Mouse (Mus musculus): ENCODE measurements at regions not wholly inside any gene's neighbourhood (a gene's known extent, or its start where the extent isn't known, plus 50 kb on each side); places are given as distances from the start of the nearest gene placed in this dataset.
"Not testable (repeated sequence)": the region's sequence is repeated elsewhere in the genome, so short reads cannot be mapped to it uniquely, and the experiment has no call there.

DNA sequence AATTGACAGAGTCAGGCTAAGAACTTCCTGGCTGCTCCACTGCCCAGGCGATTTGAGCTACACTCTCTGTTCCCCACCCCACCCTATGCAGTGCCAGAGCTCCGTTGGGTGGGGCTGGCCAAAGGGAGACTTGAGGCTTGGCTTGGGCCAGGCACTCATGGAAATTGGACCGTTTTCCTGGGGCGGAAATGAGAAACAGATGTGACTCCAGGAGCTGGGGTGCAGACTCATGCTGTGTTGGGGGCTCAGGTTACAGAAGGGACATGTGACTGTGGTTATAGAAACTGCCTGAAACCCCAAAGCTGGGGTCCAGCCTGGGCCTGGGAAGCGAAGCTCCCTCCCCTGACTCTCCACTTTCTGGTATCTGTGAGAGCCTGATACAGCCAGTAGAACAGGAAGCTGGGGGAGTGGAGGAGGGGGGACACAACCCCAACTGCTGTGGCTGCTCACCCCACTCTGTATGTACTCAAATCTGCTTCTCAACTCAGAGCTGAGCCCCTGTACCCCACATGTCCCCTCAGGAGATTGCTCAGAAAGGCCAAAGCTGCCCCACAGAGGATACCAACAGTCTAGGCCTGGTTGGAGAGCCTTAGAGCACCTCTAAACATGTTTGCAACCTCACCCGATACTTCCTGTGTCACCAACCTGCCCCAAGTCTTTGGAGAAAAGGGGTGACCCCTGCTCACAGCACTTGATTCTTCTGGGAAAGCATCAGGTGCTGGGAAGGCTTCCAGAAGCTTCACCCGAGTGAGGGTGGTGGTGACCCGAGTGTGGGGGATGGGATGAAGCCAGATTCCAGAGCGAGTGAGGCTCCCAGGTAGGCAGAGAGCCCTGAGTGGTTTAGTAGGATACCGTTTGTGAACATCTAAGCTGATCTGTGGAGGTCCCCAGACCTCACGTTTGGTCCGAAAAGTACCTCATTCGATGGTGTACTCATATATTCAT is 142.9 kb upstream of the Haao start:
- no peak for DNase-seq (ENCODE audit: low spot score)

DNA sequence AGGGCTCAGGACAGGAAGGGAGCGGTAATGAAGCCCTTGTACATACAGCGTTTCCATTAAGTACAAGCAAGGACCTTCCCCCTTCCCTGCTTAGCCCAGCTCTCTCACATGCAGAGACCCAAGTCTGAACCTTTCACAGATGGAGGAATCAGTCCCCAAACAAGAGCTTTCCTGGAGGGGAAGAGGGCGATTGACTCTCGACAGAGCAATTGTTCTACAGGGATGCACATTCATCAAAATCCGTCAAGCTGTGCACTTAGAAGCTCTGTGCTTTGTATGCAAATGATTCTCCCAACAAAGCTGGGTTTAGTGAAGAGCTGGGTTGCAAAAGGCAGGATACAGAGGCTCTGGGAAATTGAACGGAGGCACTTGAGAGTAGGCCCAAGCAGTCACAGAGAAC is 141.1 kb upstream of the Haao start:
- DNase-seq (ENCODE audit: low spot score): peak; percentile 46

DNA sequence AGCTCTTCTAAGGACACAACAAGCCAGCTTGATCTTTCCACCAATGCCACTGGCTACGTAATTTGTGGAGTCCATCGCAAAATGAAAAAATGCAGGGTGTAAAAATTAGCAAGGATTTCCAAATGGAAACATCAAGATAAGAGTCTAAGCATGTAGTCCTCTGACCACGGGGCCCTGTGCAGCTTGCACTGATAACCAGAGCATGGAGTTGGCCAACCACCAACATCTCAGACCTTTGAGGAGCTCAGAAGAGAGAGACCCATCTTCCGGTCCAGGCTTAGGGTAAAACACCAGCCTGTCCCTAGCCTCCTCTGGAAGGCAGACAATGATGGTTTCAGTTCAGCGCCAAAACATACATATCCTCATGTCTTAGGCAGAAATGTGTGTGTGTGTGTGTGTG is 140.4 kb upstream of the Haao start:
- no peak for DNase-seq (ENCODE audit: low spot score)

DNA sequence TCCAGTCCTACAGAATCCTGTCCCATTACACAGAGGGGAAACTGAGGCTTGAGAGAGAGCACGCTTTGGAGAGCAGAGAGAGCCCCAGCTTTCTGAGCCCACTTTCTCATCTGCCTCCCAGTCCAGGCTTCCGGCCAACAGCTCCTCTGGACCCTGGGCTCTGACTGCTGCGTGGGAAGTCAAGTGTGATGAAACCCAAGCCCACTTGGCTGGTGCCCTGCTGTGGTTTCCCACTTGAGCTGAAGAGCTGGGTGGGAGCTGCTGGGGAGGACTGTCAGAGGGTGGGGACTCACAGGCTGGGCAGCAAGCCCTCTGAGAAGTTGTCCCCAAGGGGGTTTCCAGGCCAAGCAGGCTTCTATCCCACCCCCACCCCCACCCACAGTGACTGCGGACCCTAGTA is 139.9 kb upstream of the Haao start:
- no peak for DNase-seq (ENCODE audit: low spot score)

DNA sequence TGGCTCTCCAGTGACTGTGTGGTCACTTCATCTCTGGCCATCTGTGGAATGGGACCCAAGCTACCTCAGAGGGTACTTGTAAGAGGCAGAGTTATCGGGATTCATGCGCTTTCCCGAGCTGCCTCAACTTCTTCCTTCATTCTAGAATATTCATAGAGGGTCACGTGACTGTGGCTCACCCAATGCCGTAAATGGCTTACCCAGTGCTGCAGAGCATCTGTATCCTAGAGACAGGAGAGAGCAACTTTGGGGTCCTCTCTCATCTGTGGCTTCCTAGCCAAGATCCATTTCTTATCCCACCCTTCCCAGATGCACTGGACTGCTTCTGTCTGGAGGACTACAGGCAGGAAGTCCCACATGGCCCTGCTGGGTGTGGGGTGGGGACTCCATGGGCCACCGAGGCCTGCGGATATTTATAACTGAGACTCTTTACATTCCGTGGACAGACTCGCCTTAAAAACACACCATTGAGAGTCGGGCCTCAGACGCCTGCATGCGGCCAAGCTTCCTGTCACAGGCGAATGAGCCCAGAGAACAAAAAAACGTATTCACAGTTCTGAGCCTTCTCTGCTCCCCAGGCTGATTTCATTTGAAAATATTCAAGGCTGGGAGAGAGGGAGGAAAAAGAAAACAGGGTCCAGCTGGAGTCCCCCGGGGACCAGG is 138.3 kb upstream of the Haao start:
- no peak for DNase-seq (ENCODE audit: low spot score)

DNA sequence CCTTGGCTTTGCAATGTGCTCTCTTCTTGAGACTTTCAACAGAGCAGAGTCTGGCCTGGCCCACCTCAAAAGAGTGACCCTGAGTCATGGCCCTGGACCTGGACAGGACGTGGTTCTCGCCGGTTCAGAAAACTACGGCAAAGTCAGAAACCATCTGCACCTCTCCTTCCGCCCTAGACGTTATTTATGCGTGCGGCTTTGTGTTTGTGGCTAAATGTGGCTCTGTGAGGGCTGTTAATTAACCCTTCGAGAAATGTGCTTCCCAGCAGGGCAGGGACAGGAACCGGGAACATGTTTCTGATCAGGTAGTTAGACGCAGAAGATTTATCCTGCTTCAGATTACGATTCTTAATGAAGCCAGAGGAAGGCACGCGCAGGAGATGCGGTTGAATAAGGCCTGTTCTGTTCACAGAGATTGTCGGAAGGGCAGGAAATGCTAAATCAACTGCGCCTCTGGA is 137.6 kb upstream of the Haao start:
- no peak for DNase-seq (ENCODE audit: low spot score)

DNA sequence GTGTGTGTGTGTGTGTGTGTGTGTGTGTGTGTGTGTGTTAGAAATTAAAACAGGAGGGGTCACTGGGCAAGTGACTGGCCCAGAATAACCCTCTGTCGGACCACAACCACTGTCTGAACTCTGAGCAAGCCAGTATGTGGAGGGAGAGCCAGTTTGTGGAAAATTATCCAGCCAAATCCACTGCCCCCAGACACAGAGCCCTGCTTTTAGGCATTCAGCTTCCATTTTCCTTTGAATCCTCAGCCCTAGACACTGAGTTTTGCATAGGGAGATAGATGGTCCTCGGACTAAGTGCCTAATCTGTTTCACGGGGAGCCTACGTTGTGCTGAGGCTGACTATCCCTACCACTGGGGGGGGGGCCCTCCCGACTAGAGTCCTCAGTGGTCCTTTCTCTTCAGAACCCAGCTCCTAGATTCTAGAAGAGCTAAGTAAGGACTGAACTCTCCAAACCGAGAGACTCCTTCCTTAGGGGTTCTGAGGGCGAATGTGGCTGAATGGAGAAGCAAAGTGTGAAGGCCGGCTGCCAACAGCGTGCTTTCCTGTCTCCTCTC is 136.2 kb upstream of the Haao start:
- DNase-seq (ENCODE audit: low spot score): no peak

DNA sequence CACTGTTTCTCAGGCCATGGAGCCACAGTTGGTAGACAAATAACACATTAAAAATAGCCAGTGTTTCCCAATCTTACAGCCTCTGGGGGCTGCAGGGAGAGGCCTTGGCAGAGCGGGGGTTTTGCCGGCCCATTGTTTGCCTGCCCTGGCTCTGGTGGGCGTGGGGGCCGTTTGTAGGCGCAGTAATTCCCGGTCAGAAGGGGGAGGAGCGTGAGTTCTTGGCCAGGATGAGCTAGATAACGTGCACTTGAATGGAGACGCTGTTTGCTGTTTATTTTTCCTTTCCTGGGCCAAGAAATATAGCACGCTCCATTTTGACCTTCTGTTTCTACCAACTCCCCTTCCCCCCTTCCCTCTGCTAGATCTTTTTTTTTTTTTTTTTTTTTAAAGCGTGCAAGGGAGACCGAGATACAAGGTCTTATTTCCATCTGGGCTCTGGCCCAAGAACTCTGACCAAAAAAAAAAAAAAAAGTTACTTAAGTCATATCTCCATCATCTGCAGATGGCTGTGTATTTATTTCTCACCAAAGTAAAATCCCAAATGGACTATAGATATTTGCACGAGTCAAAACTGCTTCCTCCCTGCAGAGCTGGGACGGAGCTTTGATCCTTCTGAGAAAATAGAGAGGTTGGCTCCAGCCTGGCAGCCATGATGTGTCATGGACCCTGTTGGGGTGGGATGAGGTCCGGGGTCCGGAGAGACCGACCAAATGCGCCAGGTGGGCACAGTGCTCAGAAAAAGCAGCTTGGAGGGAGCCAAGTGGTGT is 135.5 kb upstream of the Haao start:
- no peak for DNase-seq (ENCODE audit: low spot score)

DNA sequence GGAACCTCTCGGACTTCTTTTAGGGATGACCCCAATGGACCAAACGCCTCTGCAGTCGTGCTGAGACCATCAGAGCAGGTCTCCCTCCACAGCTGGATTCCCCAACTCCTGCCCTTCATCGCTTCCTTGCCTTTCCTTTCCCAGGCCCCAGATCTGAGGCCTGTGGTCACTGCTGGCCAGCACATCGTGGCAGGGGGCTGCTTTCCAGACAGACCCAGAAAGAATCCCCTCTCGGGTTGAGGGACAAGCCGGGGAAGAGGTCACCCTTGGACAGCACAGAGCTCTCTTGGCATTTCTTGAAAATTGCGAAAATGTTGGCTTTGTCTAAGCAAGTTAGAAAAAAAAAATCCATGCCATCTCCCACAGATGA is 134.9 kb upstream of the Haao start:
- no peak for DNase-seq (ENCODE audit: low spot score)

DNA sequence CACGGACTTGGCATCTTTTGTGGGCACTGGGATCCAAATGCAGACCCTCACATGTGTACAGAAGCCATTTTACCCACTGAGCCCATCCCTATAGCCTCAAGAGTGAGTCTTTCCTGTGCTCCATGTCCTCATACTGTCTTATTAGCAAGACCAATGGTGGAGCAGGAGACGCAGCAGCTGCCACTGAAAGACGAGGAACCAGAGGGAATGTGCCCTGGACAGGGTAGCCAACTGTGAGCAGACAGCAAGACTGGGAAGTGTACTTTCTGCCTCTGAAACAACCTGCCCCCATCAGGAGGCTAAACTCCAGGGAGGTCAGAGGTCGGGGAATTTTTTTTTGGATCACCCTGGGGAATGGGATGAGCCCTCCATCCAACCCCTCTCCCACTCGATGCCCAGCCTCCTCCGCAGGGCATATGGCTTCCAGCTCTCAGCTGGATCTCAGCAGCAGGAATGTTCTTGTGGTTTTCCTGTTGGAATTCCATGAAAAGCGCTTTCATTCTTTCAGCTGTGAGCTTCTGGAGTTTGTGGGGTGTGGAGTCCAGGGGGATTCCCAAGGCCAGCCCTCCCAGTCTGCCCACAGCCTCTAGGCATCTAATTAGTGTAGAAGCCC is 131.2 kb upstream of the Haao start:
- no peak for DNase-seq (ENCODE audit: low spot score)

GRCm38 (mm10) chr17:83977725-83978124 is 130.0 kb upstream of the Haao start:
- DNase-seq (ENCODE audit: low spot score): no peak

DNA sequence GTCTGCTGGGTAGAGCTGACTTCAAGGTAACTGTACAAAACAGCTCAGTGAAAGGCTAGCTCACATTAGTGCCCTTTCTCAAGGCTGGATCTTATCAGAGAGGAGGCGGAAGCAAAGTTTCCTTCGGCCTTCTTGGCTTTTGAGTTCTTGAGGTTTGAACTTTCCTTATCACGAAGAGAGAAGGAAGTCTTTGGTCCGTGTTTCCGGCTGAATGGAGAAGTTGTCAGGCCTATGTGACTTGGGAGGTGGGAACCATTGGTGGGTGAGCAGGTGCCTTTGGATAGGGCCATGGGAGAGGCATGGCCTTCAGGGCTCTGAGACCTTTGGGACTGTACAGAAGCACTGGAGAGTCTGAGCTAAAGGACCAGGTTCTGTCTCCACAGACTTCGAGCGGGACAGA is 128.1 kb upstream of the Haao start:
- DNase-seq (ENCODE audit: low spot score): no peak

GRCm38 (mm10) chr17:83973461-83974350 is 125.9 kb upstream of the Haao start:
- peak; percentile 39 for DNase-seq (ENCODE audit: low spot score)

DNA sequence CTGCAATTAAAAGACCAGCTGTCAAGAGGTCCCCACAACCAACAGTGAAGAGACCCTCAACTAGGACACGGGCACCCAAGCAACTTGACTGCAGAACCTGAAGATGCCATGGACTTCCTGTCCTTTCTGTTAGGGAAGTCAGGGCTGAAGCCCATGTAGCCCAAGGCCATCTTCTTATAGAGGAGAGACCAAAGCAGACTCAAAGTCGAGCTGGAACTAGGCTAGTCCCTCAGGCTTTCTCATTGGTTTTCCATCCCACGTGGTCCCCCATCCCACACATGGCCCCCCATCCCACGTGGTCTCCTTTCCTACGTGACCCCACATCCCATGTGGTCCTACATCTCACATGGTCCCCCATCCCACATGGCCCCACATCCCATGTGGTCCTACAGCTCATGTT is 125.1 kb upstream of the Haao start:
- DNase-seq (ENCODE audit: low spot score): no peak

DNA sequence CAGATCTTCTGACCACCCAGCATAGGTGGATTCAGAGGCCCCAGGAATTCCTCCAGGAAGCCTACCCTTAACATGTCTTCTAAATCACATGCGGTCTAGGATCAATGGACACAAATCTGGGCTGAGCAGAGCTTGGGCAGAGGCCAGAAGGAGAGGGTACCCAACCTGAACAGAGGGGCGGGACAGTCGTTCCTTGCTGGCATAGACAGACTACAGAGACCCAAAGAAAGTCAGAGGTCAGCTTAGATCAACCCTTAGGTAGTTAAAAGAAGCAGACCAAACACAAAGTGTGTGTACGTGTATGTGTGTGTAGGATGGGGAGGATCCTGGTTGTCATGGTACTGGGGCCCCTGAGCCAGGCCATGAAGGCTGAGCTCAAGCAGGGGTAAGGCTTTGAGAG is 124.7 kb upstream of the Haao start:
- no peak for DNase-seq (ENCODE audit: low spot score)

DNA sequence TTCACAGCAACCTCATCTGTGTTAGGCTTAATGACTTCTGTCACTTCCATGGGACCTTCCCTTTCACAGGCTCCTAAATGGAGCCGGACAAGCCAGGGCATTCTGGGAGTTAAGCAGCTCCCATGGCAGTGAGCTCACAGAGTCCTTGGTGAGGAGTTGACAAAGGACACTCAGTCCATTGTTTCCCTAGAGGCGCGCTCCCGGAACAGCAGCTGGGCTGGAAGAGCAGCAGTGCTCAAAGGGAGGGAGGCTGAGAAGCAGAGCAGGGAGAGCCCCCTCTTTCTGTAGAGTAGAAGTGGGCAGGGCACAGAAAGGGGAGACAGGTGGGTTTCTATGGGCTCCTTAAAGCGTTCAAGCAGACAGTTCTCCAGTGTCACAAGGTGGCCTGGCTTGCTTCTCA is 124.3 kb upstream of the Haao start:
- no peak for DNase-seq (ENCODE audit: low spot score)

DNA sequence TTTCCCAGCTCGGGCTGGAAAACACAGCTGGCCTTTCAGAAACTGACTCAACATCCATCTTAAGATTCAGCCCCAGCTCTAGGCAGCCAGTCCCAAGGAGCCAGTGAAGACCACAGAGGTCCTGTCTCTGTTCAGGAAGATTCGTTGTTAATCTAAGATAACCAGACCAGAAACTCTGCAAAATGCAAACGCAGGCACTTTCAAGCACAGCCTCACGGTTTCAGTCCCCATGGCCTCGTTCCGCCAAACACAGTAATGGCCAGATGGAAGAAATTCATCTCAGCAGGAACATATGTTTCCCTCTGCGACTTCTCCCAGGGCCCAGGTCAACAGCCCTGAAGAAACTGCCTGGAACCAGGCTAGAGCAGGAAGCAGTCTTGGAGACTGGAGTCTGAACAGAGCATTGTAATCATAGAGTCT is 121.7 kb upstream of the Haao start:
- DNase-seq (ENCODE audit: low spot score): peak; percentile 49

GRCm38 (mm10) chr17:83968124-83968523 is 120.4 kb upstream of the Haao start:
- not testable (repeated sequence) for DNase-seq (ENCODE audit: low spot score)

GRCm38 (mm10) chr17:83967007-83967406 is 119.2 kb upstream of the Haao start:
- no peak for DNase-seq (ENCODE audit: low spot score)

DNA sequence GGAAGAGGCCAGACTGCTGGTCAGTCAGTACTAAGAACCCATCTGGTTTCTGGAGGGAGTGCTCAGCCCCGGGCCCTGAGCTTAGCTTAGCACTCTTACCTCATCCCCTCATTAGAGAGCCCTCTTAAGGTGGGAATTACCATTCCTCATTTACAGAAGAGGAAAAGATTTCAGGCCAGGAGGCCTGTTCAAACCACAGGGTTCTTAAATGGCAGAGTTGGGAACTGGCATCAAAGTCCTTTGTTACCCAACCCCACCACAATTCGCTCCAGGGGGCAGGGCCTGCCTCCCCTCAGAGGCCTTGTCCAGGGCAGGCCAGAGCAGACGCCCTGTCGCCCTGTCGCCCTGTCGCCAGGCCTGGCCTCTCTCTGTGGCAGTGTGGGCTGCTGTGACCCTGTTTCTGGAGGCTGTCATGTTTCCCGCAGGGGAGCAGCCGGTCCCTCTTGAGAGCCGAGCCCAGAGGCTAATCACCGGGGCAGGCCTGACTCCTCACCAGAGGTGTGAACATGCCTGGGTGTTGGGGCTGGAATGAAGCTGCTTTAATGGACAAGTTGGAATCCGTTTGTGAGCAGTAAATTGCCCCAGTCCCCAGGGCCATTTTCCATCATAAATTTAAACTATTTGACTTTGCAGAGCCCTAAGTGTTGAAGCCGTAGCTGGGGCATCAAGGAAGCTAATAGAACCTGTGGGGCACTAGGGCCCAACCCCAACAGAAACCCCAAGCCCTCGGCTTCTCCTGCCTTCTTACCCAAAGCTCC is 116.9 kb upstream of the Haao start:
- no peak for DNase-seq (ENCODE audit: low spot score)

Measured in yolk sac, embryonic 10.5 days (tissue).